Mouse (Mus musculus) hindlimb bud, embryonic 11.5 days (tissue): Measurements from ENCODE around the gene Lfng.
A peak's percentile ranks its signal among the peaks of the same experiment; 100 is the strongest.

ENCODE experiments used
- DNase-seq: peaks from one replicate; pipeline ENCODE4 v3.0.0-alpha.2; 2012; ENCODE audit warnings: low read depth, low spot score; ENCODE audit errors: extremely low spot score

Lfng gene

DNA sequence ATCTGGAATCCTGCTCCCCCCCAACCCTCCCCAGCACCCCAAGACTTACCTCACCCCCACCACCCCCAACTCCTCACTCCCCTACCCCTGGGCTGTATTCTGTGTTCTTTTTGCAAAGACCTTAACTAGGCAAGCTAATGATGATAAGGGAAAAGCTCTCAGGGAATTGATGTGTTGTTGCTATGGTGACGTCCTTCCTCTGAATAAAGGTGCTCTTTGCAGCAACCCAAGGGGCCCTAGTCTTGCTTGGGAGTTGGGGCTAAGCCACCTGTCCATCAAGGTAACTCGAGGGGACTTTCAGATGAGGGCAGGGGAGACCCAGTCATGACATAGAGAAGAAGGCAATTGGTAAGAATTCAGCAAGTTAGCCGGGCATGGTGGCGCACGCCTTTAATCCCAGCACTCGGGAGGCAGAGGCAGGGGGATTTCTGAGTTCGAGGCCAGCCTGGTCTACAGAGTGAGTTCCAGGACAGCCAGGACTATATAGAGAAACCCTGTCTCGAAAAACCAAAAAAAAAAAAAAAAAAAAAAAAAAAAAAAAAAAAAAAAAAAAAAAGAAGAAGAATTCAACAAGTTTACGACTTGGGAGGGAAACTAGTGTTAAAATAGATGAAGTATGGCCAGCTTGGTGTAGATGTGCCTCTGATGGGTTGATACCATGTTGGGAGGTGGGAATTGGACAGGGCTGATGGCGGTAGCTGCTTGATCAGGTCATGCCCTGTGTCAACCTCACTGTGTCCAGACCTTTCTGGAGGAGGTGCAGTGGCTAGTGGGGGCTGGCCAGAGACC is 8.4 kb downstream of the Lfng start:
- DNase-seq, result no peak

DNA sequence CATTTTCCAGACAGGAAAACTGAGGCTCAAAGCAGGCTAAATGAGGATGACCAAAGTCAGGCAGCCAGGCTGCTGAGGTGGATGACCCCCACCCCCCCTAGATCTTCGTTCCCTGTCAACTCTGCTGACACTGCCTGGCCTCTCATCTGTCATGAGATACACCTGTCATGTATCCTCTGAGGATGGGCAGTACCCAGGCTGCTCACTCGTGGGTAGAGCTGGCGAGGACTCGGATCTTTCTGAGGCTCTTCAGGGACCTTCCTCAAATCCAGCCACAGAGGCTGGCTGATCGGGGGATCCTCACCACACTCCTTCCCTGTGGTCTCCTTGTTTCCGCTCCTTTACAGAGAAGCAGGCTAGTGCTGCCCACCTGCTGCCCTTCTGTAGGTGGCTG is 9.0 kb downstream of the Lfng start:
- no peak for DNase-seq

DNA sequence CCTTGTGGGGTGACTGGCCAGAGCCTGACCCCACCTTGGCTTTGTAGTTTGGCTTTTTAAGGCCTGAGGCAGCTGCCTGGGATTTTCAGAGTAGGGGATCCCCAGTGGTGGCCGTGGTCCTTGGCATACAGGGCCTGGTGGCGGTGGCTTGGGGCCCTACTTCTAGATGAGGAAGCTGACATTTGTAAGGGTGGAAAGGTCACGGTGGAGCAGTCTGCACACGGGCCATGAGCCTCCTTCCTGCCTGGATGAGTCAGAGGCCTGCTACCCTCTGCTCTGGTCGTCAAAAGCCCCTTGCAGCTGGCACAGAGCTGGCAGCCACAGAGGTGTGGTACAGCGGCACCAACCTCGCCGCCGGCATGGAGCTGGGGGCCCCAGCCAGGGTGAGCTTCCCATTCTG is 9.6 kb downstream of the Lfng start:
- no peak for DNase-seq

- DNase-seq, result no peak
These were observed 10.6 kb downstream of the Lfng start for GRCm38 (mm10) chr5:140617714-140618113.

- DNase-seq, result peak; percentile 66
These were observed 12.1 kb downstream of the Lfng start for GRCm38 (mm10) chr5:140619151-140619771.

DNA sequence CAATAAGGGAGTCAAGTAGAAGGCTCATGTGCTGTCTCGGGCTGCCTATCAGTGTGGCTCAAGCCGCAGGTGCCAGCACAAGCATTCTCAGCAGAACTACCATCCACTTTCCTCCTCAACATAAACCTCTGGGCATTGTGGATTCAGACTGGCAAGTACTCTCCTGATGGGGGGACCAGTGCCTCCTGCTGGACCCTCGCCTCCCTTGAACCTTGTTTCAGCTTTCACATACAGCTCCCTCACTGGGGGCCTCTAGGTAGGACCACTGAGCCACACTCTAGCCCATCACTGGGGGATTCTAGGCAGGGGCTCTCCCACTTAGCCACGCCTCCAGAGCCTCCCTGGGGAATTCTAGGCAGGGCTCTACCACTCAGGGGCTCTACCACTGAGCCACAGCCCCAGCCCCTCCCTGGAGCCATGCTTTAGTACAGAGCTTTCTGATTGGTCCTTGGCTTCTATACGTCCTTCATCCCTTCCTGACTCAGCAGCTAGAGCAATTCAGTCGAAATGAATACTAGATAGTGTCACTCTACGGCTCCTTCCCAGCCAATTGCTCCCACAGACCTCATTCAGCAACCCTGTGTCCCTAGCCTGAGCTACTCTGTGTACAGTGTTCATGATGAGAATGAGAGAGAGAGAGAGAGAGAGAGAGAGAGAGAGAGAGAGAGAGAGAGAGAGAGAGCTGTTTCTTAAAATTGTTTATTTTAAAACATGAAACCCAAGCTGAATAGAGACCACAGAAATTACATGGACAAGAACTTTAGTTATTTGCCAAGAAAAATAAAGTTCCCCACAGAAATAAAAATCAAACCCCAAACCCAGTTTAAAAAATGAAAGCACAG is 13.0 kb downstream of the Lfng start:
- no peak for DNase-seq

GRCm38 (mm10) chr5:140621092-140621491 is 14.0 kb downstream of the Lfng start:
- DNase-seq, result no peak

DNA sequence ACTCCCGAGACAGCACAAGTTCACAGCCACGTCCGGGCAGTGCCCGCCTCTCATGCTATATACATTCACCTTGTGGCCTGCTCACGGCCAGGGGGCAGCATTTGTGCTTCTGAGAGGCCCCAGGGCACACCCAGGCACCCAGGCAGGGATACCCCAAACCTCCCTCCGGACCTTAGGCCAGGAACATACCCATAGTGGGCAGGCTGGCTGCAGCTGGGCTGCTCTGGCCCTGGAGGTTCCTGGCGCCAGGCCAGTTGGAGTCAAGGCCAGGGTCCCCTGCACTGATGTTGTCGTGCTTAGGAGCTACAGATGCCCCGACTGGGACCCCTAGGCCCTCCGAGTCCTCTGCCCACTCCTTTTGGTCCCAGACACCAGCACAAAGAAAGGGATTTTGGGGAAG is 14.4 kb downstream of the Lfng start:
- DNase-seq, result no peak

DNA sequence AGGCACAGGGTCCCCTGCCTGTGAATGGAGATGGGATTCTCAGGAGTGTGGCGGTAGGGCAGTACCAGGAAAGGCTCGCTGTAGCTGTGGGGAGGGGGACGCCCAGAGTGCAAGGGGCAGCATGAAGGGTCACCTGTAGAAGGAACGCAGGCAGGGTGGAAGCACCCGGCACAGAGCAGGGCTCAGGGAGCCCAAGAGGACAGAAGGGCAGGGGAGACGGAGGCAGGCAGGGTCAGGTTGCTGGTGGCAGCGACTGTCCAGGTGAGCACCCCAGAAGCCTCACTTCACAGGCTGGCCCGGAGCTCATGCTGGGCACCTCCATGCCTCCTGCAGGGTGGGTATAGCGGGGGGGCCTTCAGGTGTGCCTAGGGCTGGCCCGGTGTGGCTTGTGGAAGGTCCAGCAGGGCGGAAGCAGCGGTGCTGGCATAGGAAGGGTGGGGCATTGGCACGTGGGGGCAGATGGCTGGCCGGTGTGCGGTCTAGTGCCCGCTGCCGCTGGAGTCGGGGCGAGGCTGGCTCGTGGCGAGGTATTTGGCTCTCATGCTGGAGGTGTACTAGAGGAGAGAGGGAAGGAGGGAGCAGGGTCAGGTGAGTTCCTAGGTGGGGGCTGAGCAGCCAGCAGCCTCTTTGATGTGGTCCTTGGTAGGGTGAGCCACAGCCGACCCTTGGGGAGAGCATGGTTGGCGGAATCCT is 16.0 kb downstream of the Lfng start:
- DNase-seq, result no peak

GRCm38 (mm10) chr5:140623791-140624190 is 16.7 kb downstream of the Lfng start:
- DNase-seq, result no peak

DNA sequence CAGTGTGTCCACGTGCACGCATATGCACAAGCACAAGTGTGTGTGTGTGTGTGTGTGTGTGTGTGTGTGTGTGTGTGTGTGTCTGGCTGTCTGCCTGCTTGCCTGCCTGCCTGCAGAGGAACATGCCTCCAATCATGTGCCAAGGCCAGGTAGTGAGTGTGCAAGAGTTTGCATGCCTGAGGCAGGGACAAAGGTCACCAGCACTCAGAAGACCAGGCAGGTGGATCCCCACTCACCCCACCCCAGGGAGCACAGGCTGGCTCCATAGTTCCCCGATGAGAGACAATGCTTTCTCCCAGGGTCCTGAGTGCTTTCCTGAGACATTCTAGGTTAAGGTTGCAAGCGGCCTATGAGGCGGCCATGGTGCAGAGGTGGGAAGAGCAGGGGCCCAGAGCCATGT is 17.1 kb downstream of the Lfng start:
- DNase-seq, result no peak

DNA sequence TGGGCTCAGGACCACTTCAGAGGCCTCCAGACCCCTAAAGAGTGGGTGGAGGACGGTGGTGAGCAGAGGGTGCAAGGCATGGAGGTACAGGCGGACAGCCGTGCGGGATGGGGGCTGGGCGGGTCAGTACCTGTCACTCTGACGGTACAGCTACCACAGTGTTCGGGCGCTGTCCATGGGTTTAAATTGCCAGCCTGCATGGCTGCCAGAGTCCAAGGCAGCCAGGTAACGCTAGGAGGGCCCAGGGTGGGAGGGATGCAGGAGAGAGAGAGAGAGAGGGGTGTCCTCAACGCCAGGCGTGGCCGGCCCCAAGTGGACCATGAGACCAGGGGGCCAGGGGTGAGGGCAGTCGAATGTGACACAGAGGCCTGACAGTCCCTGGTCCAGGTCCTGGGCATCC is 17.8 kb downstream of the Lfng start:
- no peak for DNase-seq

GRCm38 (mm10) chr5:140627580-140627979 is 20.5 kb downstream of the Lfng start:
- DNase-seq, result no peak

DNA sequence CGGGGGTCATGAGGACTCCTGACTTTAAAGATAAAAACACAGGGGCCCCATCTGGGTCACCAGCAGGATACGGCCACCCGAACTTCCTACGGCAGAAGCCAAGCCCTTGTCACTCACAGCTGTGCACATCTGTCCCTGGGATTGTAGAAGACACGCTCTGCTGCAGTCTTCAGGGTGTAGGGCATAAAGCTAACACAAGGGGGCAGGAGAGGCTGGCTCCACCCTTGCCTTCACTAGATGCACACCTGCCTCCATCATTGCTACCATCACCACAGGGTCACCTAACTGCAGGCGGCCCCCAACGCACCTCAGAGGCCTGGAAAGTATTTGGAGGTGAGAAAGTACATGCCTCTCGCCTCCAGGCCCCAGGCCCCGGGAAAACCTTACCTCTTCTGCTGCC is 21.9 kb downstream of the Lfng start:
- DNase-seq, result no peak

GRCm38 (mm10) chr5:140633432-140633831 is 26.3 kb downstream of the Lfng start:
- DNase-seq, result no peak

DNA sequence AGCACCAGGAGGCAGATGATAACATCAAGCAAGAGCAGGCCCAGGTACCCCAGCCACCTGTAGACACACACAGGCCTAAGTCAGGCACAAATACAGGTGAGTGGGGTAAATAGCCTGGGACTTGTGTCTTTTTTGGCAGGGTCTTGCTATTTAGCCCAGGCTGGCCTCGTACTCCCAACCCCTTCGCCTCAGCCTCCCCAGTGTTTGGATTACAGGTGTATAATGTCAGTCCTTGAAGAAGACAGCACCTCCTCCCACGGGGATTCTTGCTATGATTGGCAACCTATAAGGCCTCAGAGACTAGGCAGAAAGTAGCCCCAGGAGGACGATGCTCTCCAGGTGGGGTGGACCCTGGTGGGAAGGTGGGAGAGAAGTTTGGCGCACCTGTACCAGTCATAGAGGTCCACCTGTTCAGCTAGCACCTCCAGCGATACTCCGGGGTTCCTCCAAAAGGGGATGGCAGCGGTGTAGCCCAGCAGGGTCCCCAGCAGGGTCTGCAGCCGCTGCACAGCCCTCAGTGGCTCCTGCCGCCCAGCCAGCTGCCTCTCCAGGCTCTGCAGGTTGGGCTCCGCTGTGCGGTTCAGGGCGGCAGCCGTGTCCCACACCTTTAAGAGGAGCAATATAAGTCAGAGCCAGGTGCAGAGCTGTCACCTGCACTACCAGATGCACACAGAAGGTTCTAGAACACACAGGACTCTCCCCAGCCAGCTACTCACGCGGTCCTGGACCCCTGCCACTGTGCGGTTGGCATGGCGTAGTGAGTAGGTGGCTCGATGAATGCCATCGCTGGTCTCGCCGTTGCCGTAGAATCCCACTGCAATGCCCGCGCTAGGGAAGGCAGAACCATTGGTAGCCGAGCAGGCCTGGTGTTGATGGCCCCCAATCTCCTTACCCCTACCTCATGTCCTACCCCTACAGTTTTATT is 27.9 kb downstream of the Lfng start:
- DNase-seq, result no peak

- DNase-seq, result no peak
These were observed 29.4 kb downstream of the Lfng start for GRCm38 (mm10) chr5:140636316-140637057.

- DNase-seq, result no peak
These were observed 29.9 kb downstream of the Lfng start for GRCm38 (mm10) chr5:140637058-140637410.

DNA sequence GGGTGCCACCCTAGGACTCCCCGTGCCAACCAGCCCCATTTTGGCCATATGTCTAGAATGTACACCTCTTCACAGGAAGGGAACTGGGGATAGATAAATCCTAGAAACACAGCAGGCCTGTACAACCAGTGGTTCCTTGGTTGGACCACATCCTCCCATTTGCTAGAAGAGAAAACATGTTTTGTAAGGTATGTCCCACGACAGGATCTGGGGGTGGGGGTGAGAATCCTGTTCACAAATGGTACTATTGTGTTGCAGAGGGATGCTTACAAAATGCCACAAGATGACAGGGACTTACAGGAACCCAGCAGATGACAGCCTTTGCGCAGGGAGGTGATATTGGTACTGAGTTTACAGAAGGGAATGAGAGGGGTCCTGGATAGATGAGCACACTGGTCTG is 30.9 kb downstream of the Lfng start:
- DNase-seq, result no peak

DNA sequence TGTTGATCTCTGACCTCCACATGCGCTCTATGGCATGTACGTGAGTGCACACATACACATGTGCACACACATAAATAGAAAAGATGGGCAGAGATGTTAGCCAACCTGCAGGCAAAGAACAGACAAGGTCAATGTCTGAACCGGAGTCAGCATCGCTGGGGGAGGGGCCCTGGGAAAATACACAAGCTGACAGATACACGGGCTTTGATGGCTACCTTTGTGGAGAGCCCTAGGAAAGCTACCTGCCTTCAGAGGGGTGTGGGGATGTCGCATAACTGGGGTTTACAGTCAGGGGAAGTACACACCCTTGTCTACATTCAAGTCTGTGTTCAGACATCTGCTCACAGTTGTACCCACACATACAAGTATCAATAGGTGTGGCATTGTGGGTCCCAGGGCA is 31.4 kb downstream of the Lfng start:
- no peak for DNase-seq
